Mouse (Mus musculus): ENCODE data around the gene Sult1e1. TPM values are rescaled to one million over a fixed set of nuclear protein-coding genes. Genes with fewer than 3 reads are reported as not detected.

Gene Sult1e1
- total RNA-seq, 2 experiments from 2014 or later: not detected

Small RNAs within 50 kb of the gene (microRNA-seq; reads per million reads assigned to microRNA genes)
- gene Mir3969 (ENCODE audit: borderline replicate concordance in 2 of 2): 0 reads per million in 2 experiments

Other genes starting within 250 kb of the Sult1e1 start
- not detected for gene Ugt2b38, start 167.4 kb downstream of the Sult1e1 start, total RNA-seq (2021)
- gene Ugt2a2, start 109.3 kb downstream of the Sult1e1 start, total RNA-seq (2021): not detected
- not detected for gene Gm43638, start 104.8 kb downstream of the Sult1e1 start, total RNA-seq (2021)
- not detected for gene Ugt2a1, start 100.7 kb downstream of the Sult1e1 start, total RNA-seq (2021)
- not detected for gene Sult1b1, start 53.4 kb downstream of the Sult1e1 start, total RNA-seq (2021)
- gene Sult1d1, start 22.6 kb downstream of the Sult1e1 start, total RNA-seq (2021): not detected
- gene Csn1s1, start 74.6 kb upstream of the Sult1e1 start, total RNA-seq (2021): not detected
- not detected for gene Csn2, start 108.0 kb upstream of the Sult1e1 start, total RNA-seq (2021)
- gene Csn1s2a, start 183.0 kb upstream of the Sult1e1 start, total RNA-seq (2021): not detected
- gene Csn1s2b, start 216.5 kb upstream of the Sult1e1 start, total RNA-seq (2021): not detected
- not detected for gene Prr27, start 234.1 kb upstream of the Sult1e1 start, total RNA-seq (2021)

All from gastrocnemius, postnatal 25 days (tissue).